Mouse (Mus musculus) cerebellum, adult 2 months (tissue): ENCODE data around the gene Ptpn4. TPM values are rescaled to one million over a fixed set of nuclear protein-coding genes. Genes with fewer than 3 reads are reported as not detected.

Experiments
- DNase-seq, 2 experiments: peaks; one replicate each; pipeline ENCODE4 v3.0.0; 2021
- H3K27ac ChIP-seq: fragments of 200-500 bp; 2 replicates; pipeline ENCODE4 v1.5.1; 2012; ENCODE audit warnings: low read length, control low read depth, inconsistent platforms; ENCODE audit not compliant: insufficient read depth
- H3K27me3 ChIP-seq: fragments of 200-500 bp; 2 replicates; pipeline ENCODE4 v1.6.1; 2012; ENCODE audit warnings: inconsistent platforms, mild to moderate bottlenecking, low read length, moderate library complexity; ENCODE audit not compliant: control insufficient read depth, insufficient read depth
- H3K4me1 ChIP-seq: fragments of 200-500 bp; 2 replicates; pipeline ENCODE4 v1.6.1; 2011; ENCODE audit warnings: low read length; ENCODE audit not compliant: control insufficient read depth, insufficient read depth
- H3K4me3 ChIP-seq: fragments of 200-500 bp; replicated peaks from 2 replicates; pipeline ENCODE3; 2011; ENCODE audit warnings: mild to moderate bottlenecking, low read depth, low read length, control low read depth; ENCODE audit not compliant: insufficient read depth
- CTCF ChIP-seq: fragments of 200-500 bp; IDR thresholded peaks from 2 replicates; pipeline ENCODE4 v1.5.1; 2011; ENCODE audit warnings: low read depth, mild to moderate bottlenecking, control low read depth, low read length, moderate library complexity, borderline replicate concordance; ENCODE audit not compliant: insufficient read depth
- POLR2A ChIP-seq: fragments of 200-500 bp; IDR thresholded peaks from 2 replicates; pipeline ENCODE4 v1.6.1; 2011; ENCODE audit warnings: low read length, control low read depth, borderline replicate concordance; ENCODE audit not compliant: insufficient read depth
- WGBS: fragments of 180-500 bp; shearing (Covaris S2); methylation state at CpG from one replicate; pipeline ENCODE4 v1.1.7; 2018; 5-methylcytosine and 5-hydroxymethylcytosine counted together
- polyA plus RNA-seq: library from polyadenylated mRNA; depleted of rRNA; stranded (reverse); fragments of >200 nt; gene quantifications from 2 replicates; pipeline ENCODE4 v1.2.3, GENCODE M21; 2012

The Ptpn4 gene
- polyA plus RNA-seq, 1 experiment, result 25.6 TPM

GRCm38 (mm10) chr1:119685773-119686558 is 151.4 kb downstream of the Ptpn4 start:
- WGBS, result 95% methylated on average over 3 of the region's 3 CpGs
- Histone ChIP-seq H3K27ac (no peak overlapping the region), H3K27me3 (no peaks in the 10 kb centered on the region), H3K4me1 (no peaks in the 10 kb centered on the region), H3K4me3 (no peak overlapping the region)
- no peak for DNase-seq
- TF ChIP-seq CTCF (no peak), POLR2A (no peak)

DNA sequence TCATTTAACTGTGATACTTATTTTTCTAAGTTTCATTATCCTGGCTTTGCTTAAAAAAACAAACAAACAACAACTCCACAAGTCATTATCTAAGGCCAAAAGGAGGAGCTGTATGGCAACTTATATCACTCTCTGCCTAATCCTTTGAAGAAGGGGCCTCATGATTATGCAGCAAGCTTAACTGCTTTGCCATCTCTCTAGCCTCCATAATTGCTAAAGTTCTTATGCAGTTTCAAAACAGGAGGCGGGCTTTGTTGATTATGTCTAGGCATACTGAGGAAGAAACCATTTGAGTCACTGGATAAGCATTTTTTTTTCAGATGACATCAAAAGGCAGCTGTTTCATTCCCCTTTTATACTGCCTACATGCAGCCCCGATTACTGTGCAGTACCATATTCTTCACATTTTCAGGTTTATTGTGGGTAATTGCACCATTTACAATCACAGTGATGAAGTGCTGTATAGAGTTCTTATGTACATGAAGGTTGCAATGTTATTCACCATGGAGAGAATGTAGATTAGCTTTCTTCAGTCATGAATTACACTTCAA is 155.7 kb downstream of the Ptpn4 start:
- DNase-seq, result no peak
- 97% methylated on average over 2 of the region's 2 CpGs for WGBS
- no peak for TF ChIP-seq CTCF
- TF ChIP-seq POLR2A, result no peak
- no peaks in the 10 kb centered on the region for H3K4me1 ChIP-seq
- H3K27me3 ChIP-seq, result no peaks in the 10 kb centered on the region
- no peak overlapping the region for H3K27ac ChIP-seq
- no peak overlapping the region for H3K4me3 ChIP-seq

GRCm38 (mm10) chr1:119674984-119675383 is 162.4 kb downstream of the Ptpn4 start:
- Histone ChIP-seq H3K4me1 (no peaks in the 10 kb centered on the region), H3K27ac (no peak overlapping the region), H3K4me3 (no peak overlapping the region), H3K27me3 (no peaks in the 10 kb centered on the region)
- TF ChIP-seq CTCF, result peak; percentile 50; the same call in 1 of the 2 replicates
- TF ChIP-seq POLR2A, result no peak
- DNase-seq, result peak in 1 of 2 experiments; percentile 13
- WGBS, result 74% methylated on average over 1 of the region's 1 CpGs

DNA sequence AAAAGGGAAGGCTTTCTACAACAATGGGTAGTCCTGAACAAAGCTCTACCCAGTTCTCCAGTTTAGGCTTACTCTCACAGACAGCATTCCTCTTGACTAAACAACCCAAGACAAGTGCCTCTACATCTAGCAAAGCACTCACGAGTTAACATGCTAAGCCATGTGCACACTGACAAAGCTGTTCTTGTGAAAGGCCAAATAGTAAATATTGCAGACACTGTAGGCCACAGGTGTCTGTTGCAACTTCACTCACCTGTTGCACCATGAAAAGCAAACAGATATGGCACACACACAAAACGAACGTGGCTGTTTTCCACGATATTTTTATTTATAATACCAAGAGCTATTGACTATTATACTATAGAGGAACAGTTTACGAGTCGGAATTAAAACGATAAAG is 170.5 kb downstream of the Ptpn4 start:
- H3K4me1 ChIP-seq, result no peaks in the 10 kb centered on the region
- H3K27ac ChIP-seq, result no peak overlapping the region
- 93% methylated on average over 7 of the region's 7 CpGs for WGBS
- H3K4me3 ChIP-seq, result no peak overlapping the region
- TF ChIP-seq CTCF (no peak), POLR2A (no peak)
- H3K27me3 ChIP-seq, result no peaks in the 10 kb centered on the region
- no peak for DNase-seq

- no peaks in the 10 kb centered on the region for H3K27me3 ChIP-seq
- WGBS, result 89% methylated on average over 2 of the region's 2 CpGs
- H3K4me3 ChIP-seq, result no peak overlapping the region
- H3K27ac ChIP-seq, result no peak overlapping the region
- no peak for DNase-seq
- TF ChIP-seq CTCF, result no peak
- TF ChIP-seq POLR2A, result no peak
- H3K4me1 ChIP-seq, result no peaks in the 10 kb centered on the region
Measured at GRCm38 (mm10) chr1:119654307-119654706, 183.1 kb downstream of the Ptpn4 start.

- 32% methylated on average over 5 of the region's 5 CpGs for WGBS
- no peak overlapping the region for H3K27ac ChIP-seq
- TF ChIP-seq CTCF (no peak), POLR2A (no peak)
- no peaks in the 10 kb centered on the region for H3K27me3 ChIP-seq
- H3K4me1 ChIP-seq, result no peaks in the 10 kb centered on the region
- peak; percentile 29 to 47 for DNase-seq
- no peak overlapping the region for H3K4me3 ChIP-seq
Measured at GRCm38 (mm10) chr1:119650386-119650785, 187.0 kb downstream of the Ptpn4 start.

- Histone ChIP-seq H3K4me3 (no peak overlapping the region), H3K4me1 (no peaks in the 10 kb centered on the region), H3K27me3 (no peaks in the 10 kb centered on the region), H3K27ac (no peak overlapping the region)
- TF ChIP-seq CTCF (no peak), POLR2A (no peak)
- DNase-seq, result no peak
- 89% methylated on average over 2 of the region's 2 CpGs for WGBS
Measured at GRCm38 (mm10) chr1:119649627-119650026, 187.8 kb downstream of the Ptpn4 start.

DNA sequence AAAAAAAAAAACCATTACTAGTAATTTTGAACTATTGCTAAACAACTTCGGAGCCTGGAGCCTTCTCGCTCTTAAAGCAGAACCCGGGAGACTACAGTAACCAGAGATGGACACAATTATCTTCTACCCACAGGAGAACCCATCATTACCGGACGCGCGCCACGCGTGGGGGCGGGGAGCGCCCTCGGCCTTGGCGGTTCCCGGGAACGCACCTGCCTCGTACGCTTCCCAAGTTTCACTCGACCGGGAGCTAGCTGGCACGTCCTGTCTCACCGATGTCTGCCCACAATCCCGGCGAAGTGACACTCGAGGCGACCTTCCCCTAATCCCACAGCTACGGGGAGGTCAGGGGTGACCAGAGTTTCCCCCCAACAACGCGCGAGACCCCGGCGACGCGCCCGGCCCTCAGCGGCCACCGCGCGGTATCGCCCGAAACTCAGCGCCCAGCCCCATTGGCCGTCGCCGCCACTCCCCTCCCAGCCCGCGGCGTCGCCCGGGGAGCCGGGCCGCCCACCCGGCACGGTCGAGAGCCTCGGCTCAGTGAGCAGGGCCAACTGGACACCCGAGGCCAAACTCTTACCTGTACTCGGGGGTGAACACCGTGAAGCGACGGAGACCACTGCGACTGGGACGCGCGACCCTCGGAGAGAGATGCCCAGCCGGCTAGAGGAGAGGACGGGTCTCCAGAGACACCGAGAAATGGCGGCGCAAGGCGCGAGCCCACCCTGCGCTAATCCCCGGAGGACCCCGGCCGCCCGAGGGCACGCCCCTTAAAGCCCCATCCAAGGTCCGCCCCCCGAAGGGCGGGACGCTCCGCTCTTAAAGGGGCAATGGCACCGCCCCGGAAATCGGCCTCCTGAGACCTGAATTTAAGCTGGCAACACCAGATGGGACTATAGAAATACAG is 189.0 kb downstream of the Ptpn4 start, which contains the start of gene Epb41l5:
Epb41l5 (minus strand) TSS at position 796 of the 907 bp plus-strand sequence.
- peak; percentile 66 to 71 for DNase-seq
- under 1% methylated on average over 85 of the region's 86 CpGs for WGBS
- TF ChIP-seq CTCF (no peak), POLR2A (no peak)

More for the DNA sequence above, 189.0 kb downstream of the Ptpn4 start, which contains the start of gene Epb41l5:
- H3K27ac ChIP-seq, result no peak within 1 kb of the TSS
- H3K27me3 ChIP-seq, result no peaks in the 10 kb centered on the region
- H3K4me1 ChIP-seq, result no peaks in the 10 kb centered on the region
- peak within 1 kb of the TSS; percentile 67 for H3K4me3 ChIP-seq
